Mouse (Mus musculus) heart, adult 18-20 months (tissue): ENCODE measurements around the gene Tnfaip2. TPM values are rescaled to one million over a fixed set of nuclear protein-coding genes. Genes with fewer than 3 reads are reported as not detected.
A peak's percentile ranks its signal among the peaks of the same experiment; 100 is the strongest.

Experiments
- DNase-seq, 2 experiments: peaks; one replicate each; pipeline ENCODE4 v3.0.0; 2021 to 2022; ENCODE audit warnings: mixed read lengths in 1 of 2
- total RNA-seq, 2 experiments: library from RNA; stranded (reverse); gene quantifications; 2 replicates each; pipeline ENCODE4 v1.2.3; 2021

The Tnfaip2 gene
- total RNA-seq, 2 experiments from 2014 or later: 45.1 to 52.6 TPM

GRCm38 (mm10) chr12:111474893-111475643 is 32.8 kb downstream of the Tnfaip2 start:
- peak; percentile 90 for DNase-seq

GRCm38 (mm10) chr12:111478924-111479323 is 36.7 kb downstream of the Tnfaip2 start:
- no peak for DNase-seq

- DNase-seq: peak in 1 of 2 experiments; percentile 68
Measured at GRCm38 (mm10) chr12:111479917-111480316, 37.6 kb downstream of the Tnfaip2 start.

- DNase-seq: no peak
Measured at GRCm38 (mm10) chr12:111485046-111485651, 42.9 kb downstream of the Tnfaip2 start.

- peak in 1 of 2 experiments; percentile 30 for DNase-seq
Measured at GRCm38 (mm10) chr12:111485652-111486306, 43.5 kb downstream of the Tnfaip2 start, which contains the start of gene Gm266. Gene Gm266, minus strand, starts transcription at chr12:111485823.

GRCm38 (mm10) chr12:111486455-111486854 is 44.2 kb downstream of the Tnfaip2 start:
- no peak for DNase-seq

- no peak for DNase-seq
Measured at GRCm38 (mm10) chr12:111489261-111489865, 47.1 kb downstream of the Tnfaip2 start.

- no peak for DNase-seq
Measured at GRCm38 (mm10) chr12:111494931-111495330, 52.7 kb downstream of the Tnfaip2 start.

- no peak for DNase-seq
Measured at GRCm38 (mm10) chr12:111497076-111497475, 54.8 kb downstream of the Tnfaip2 start.

- no peak for DNase-seq
Measured at GRCm38 (mm10) chr12:111499617-111500016, 57.3 kb downstream of the Tnfaip2 start.

- no peak for DNase-seq
Measured at GRCm38 (mm10) chr12:111500725-111501124, 58.5 kb downstream of the Tnfaip2 start.

GRCm38 (mm10) chr12:111503063-111503567 is 60.8 kb downstream of the Tnfaip2 start:
- no peak for DNase-seq

- DNase-seq: no peak
Measured at GRCm38 (mm10) chr12:111503571-111503970, 61.3 kb downstream of the Tnfaip2 start.

Other genes starting within 250 kb of the Tnfaip2 start
- gene Amn, start 171.4 kb upstream of the Tnfaip2 start, total RNA-seq: not detected
- gene Cdc42bpb, start 64.8 kb upstream of the Tnfaip2 start, total RNA-seq: 10 to 100 TPM; 52.7 to 57.6 TPM
- gene Lbhd2, start 35.7 kb upstream of the Tnfaip2 start, total RNA-seq: not detected
- gene Exoc3l4, start 25.5 kb upstream of the Tnfaip2 start, total RNA-seq: 1 to 10 TPM; 3.2 to 4.1 TPM
- gene Gm266, start 43.4 kb downstream of the Tnfaip2 start, total RNA-seq: not detected
- gene Eif5, start 95.5 kb downstream of the Tnfaip2 start, total RNA-seq: 100 to 1,000 TPM; 170 to 186 TPM
- gene Mark3, start 132.1 kb downstream of the Tnfaip2 start, total RNA-seq: 10 to 100 TPM; 45.5 to 47.4 TPM
- gene Ckb, start 229.9 kb downstream of the Tnfaip2 start, total RNA-seq: 10 to 100 TPM; 67.8 to 74.5 TPM
- 1 to 10 TPM; 5.8 to 6.5 TPM for gene Trmt61a, start 235.6 kb downstream of the Tnfaip2 start, total RNA-seq